Mouse (Mus musculus) mouse trophoblast stem cell (cell line): ENCODE data around the gene Tmem45b.

Experiments used
- in situ Hi-C, 2 experiments: fragments of 300-500 bp; cut with MseI, MboI; formaldehyde crosslinking; loops; 2 replicates in 1 of 2; 3 replicates in 1 of 2; pipeline ENCODE4 v1.15.1; 2025

Tmem45b gene

GRCm38 (mm10) chr9:31404311-31404710, 60.0 kb downstream of the Tmem45b start:
- in situ Hi-C loops: loop anchor here in 1 of 2 experiments (5.0 kb wide), 1 partner anchor 138 kb away; no protein-coding TSS in a partner anchor

DNA sequence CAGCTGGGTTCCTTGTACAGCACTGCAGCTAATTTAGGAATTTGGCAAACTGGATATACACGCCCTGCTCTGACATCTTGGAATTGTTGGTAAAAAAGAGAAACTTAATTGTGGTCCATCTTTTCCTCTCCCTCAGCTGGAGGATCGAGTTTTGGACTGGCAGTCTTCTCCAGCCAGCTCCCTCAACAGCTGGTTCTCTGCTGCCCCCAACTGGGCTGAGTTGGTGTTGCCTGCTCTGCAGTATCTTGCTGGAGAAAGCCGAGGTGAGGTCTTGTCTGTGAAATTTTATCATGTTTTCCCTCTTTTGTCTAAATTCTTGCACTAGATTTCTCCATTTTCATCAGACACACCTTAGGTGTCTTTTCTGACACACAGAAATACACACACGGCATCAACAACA, 63.8 kb downstream of the Tmem45b start:
- in situ Hi-C loops: loop anchor here in 1 of 2 experiments (5.0 kb wide), 1 partner anchor 142 kb away; no protein-coding TSS in a partner anchor

GRCm38 (mm10) chr9:31387206-31387605, 77.1 kb downstream of the Tmem45b start:
- in situ Hi-C loops: no loop called here

GRCm38 (mm10) chr9:31386368-31387180, 77.7 kb downstream of the Tmem45b start:
- in situ Hi-C loops: no loop called here

DNA sequence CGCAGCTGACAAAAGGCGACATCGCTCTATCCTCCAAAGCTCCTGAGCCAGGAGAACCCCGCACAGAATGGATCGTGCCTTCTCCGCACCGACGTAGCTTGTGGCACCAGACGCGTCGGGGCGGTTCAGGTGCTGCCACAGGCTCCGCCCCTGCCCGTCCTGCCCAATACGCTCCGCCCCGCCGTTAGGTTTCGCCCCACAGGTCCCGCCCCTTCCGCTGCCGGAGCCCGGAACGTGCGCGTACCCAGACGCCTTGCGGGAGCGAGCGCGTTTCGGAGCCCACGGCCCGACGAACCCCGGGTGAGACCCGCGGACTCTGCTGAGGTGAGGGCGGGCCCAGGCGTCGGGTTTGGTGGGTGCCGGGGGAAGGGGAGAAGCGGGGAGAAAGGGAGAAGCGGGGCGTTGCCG, 78.3 kb downstream of the Tmem45b start, which contains the start of gene Nfrkb:
Gene Nfrkb, plus strand, starts transcription at position 246 of the 408 bp plus-strand sequence.
- in situ Hi-C loops: no loop called here

DNA sequence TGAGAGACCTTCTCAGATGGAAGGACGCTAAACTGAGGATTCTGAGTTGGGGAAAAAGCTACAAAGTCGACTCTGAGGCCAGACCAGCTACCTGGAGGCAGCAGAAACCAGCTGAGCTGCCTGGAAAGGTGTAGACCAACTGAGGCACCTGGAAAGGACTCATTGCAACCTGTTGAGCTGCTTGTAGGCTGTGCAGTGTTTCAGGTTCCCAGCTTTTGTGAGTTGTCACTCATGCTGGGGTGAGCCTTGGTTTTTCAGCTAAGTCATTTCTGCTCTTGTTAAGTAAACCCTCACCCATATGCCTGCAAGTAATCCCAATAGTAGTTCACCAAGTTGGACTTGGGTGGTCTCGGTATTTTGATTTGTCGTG, 78.8 kb downstream of the Tmem45b start:
- in situ Hi-C loops: no loop called here

GRCm38 (mm10) chr9:31384786-31385499, 79.3 kb downstream of the Tmem45b start:
- in situ Hi-C loops: no loop called here

GRCm38 (mm10) chr9:31376661-31377060, 87.6 kb downstream of the Tmem45b start:
- in situ Hi-C loops: no loop called here
